Mouse (Mus musculus) forebrain, embryonic 14.5 days (tissue): Measurements from ENCODE around the gene Ppan. TPM values are rescaled to one million over a fixed set of nuclear protein-coding genes. Genes with fewer than 3 reads are reported as not detected.

ENCODE experiments used
- ATAC-seq: fragments of 200-750 bp; cut with Nextera tagmentation; 2 replicates; pipeline ENCODE4 v1.8.0; 2017; ENCODE audit warnings: mild to moderate bottlenecking, moderate library complexity
- DNase-seq: peaks from one replicate; pipeline ENCODE4 v3.0.0-alpha.2; 2015; ENCODE audit warnings: low spot score
- H3K27ac ChIP-seq: fragments of 300-500 bp; sonication (generic); 2 replicates; pipeline ENCODE4 v1.5.1; 2014; ENCODE audit warnings: low read depth, mild to moderate bottlenecking, control low read depth, low read length, moderate library complexity
- H3K27me3 ChIP-seq: fragments of 300-500 bp; sonication (generic); replicated peaks from 2 replicates; pipeline ENCODE4 v1.6.1; 2014; ENCODE audit warnings: low read length, control low read depth, mixed read lengths; ENCODE audit not compliant: control insufficient read depth, insufficient read depth
- H3K36me3 ChIP-seq: fragments of 300-500 bp; sonication (generic); 2 replicates; pipeline ENCODE4 v1.6.1; 2014; ENCODE audit warnings: low read length, control low read depth; ENCODE audit not compliant: control insufficient read depth, insufficient read depth
- H3K4me1 ChIP-seq: fragments of 300-500 bp; sonication (generic); 2 replicates; pipeline ENCODE4 v1.6.1; 2014; ENCODE audit warnings: antibody characterized with exemption, low read length, control low read depth; ENCODE audit not compliant: control insufficient read depth, insufficient read depth
- H3K4me2 ChIP-seq: fragments of 300-500 bp; sonication (generic); 2 replicates; pipeline ENCODE4 v1.6.1; 2014; ENCODE audit warnings: mild to moderate bottlenecking, control low read depth, low read length
- H3K4me3 ChIP-seq: fragments of 300-500 bp; sonication (generic); 2 replicates; pipeline ENCODE4 v1.5.1; 2014; ENCODE audit warnings: low read depth, low read length, control low read depth
- H3K9ac ChIP-seq: fragments of 300-500 bp; sonication (generic); 2 replicates; pipeline ENCODE4 v1.6.1; 2014; ENCODE audit warnings: mild to moderate bottlenecking, low read length, control low read depth, moderate library complexity
- H3K9me3 ChIP-seq: fragments of 300-500 bp; sonication (generic); replicated peaks from 2 replicates; pipeline ENCODE4 v1.6.1; 2016; ENCODE audit warnings: low read length, control low read depth, mixed read lengths; ENCODE audit not compliant: control insufficient read depth
- WGBS: fragments of 180-500 bp; shearing (Covaris S2); extraction: QIAGEN DNeasy Blood & Tissue Kit; methylation state at CpG from one replicate; pipeline ENCODE4 v1.1.7; 2014; 5-methylcytosine and 5-hydroxymethylcytosine counted together
- microRNA-seq: library from miRNA; unstranded; fragments of <30 nt; microRNA quantifications from one replicate; pipeline ENCODE4, GENCODE M21; 2016
- polyA plus RNA-seq: library from polyadenylated mRNA; unstranded; fragments of >200 nt; fragmentation: Nextera tagmentation; extraction: Ambion mirVana; gene quantifications from 2 replicates; pipeline ENCODE4 v1.2.1, GENCODE M21; 2014

The Ppan gene
- polyA plus RNA-seq, 1 experiment from 2014 or later, result 44.1 TPM

- Histone ChIP-seq H3K36me3 (peaks cover 37% of the 10 kb centered on the region), H3K4me2 (peak within 1 kb of the TSS; percentile 98), H3K9me3 (no peaks in the 10 kb centered on the region), H3K27me3 (no peaks in the 10 kb centered on the region), H3K4me1 (peaks cover 9% of the 10 kb centered on the region), H3K27ac (no peak within 1 kb of the TSS), H3K9ac (peak within 1 kb of the TSS; percentile 90), H3K4me3 (peak within 1 kb of the TSS; percentile 94)
- peak; percentile 92 for DNase-seq
- WGBS, result 6% methylated on average over 31 of the region's 34 CpGs
- peak; percentile 92 for ATAC-seq
These were observed 10.6 kb downstream of the Ppan start, which contains the start of gene Eif3g for GRCm38 (mm10) chr9:20898511-20899073. Eif3g (minus strand) TSS chr9:20898623.

GRCm38 (mm10) chr9:20901466-20902173 lies 13.6 kb downstream of the Ppan start:
- Histone ChIP-seq H3K9me3 (no peaks in the 10 kb centered on the region), H3K9ac (0 out of 2 replicates have a peak overlapping the region, but pooled peaks have one; percentile 17), H3K36me3 (peaks cover 28% of the 10 kb centered on the region), H3K4me1 (peaks cover 9% of the 10 kb centered on the region), H3K4me2 (no peak overlapping the region), H3K27ac (no peak overlapping the region), H3K4me3 (no peak overlapping the region), H3K27me3 (no peaks in the 10 kb centered on the region)
- DNase-seq (peak; percentile 65), ATAC-seq (no peak)
- 17% methylated on average over 13 of the region's 13 CpGs for WGBS

GRCm38 (mm10) chr9:20902174-20902491 lies 14.2 kb downstream of the Ppan start:
- peaks cover 29% of the 10 kb centered on the region for H3K36me3 ChIP-seq
- 0 out of 2 replicates have a peak overlapping the region, but pooled peaks have one; percentile 17 for H3K9ac ChIP-seq

GRCm38 (mm10) chr9:20909948-20910347 lies 22.0 kb downstream of the Ppan start:
- ATAC-seq, result no peak
- WGBS, result 65% methylated on average over 9 of the region's 9 CpGs
- no peak for DNase-seq
- Histone ChIP-seq H3K9me3 (no peaks in the 10 kb centered on the region), H3K27ac (no peak overlapping the region), H3K4me2 (no peak overlapping the region), H3K4me1 (no peaks in the 10 kb centered on the region), H3K4me3 (no peak overlapping the region), H3K27me3 (no peaks in the 10 kb centered on the region), H3K36me3 (peaks cover 100% of the 10 kb centered on the region), H3K9ac (no peak overlapping the region)

More at GRCm38 (mm10) chr9:20902174-20902491, 14.2 kb downstream of the Ppan start:
- peaks cover 9% of the 10 kb centered on the region for H3K4me1 ChIP-seq
- 49% methylated on average over 6 of the region's 6 CpGs for WGBS
- DNase-seq (no peak), ATAC-seq (no peak)
- no peaks in the 10 kb centered on the region for H3K27me3 ChIP-seq
- no peak overlapping the region for H3K4me2 ChIP-seq
- no peak overlapping the region for H3K4me3 ChIP-seq
- no peaks in the 10 kb centered on the region for H3K9me3 ChIP-seq
- H3K27ac ChIP-seq, result no peak overlapping the region

- Histone ChIP-seq H3K27ac (no peak overlapping the region), H3K27me3 (no peaks in the 10 kb centered on the region), H3K9ac (no peak overlapping the region), H3K4me1 (no peaks in the 10 kb centered on the region), H3K4me2 (no peak overlapping the region), H3K4me3 (no peak overlapping the region), H3K9me3 (no peaks in the 10 kb centered on the region), H3K36me3 (peaks cover 100% of the 10 kb centered on the region)
- DNase-seq (no peak), ATAC-seq (no peak)
- 87% methylated on average over 4 of the region's 4 CpGs for WGBS
These were observed 28.2 kb downstream of the Ppan start for GRCm38 (mm10) chr9:20916160-20916559.

- H3K36me3 ChIP-seq, result peaks cover 99% of the 10 kb centered on the region
- no peak overlapping the region for H3K9ac ChIP-seq
These were observed 35.3 kb downstream of the Ppan start for GRCm38 (mm10) chr9:20923258-20923657.

More at GRCm38 (mm10) chr9:20923258-20923657, 35.3 kb downstream of the Ppan start:
- Histone ChIP-seq H3K27me3 (no peaks in the 10 kb centered on the region), H3K27ac (no peak overlapping the region), H3K4me1 (no peaks in the 10 kb centered on the region), H3K4me3 (no peak overlapping the region), H3K4me2 (no peak overlapping the region), H3K9me3 (no peaks in the 10 kb centered on the region)
- ATAC-seq (no peak), DNase-seq (no peak)
- WGBS, result 93% methylated on average over 3 of the region's 3 CpGs

Small RNA genes lying within 50 kb of the gene (microRNA-seq; reads per million reads assigned to microRNA genes)
- 0.40 reads per million for gene Mir7081

Other genes with a start within 250 kb of the Ppan start
- 468 and 550 TPM in 2 replicates for gene Ubl5, start 245.3 kb upstream of the Ppan start, polyA plus RNA-seq
- 10.3 and 12.5 TPM in 2 replicates for gene Fbxl12, start 243.4 kb upstream of the Ppan start, polyA plus RNA-seq
- 69.2 and 73.3 TPM in 2 replicates for gene Pin1, start 236.1 kb upstream of the Ppan start, polyA plus RNA-seq
- gene Olfm2, start 141.8 kb upstream of the Ppan start, polyA plus RNA-seq, result 88.7 and 113 TPM in 2 replicates
- gene Col5a3, start 73.1 kb upstream of the Ppan start, polyA plus RNA-seq, result 0.18 and 0.45 TPM in 2 replicates
- gene Rdh8, start 69.7 kb upstream of the Ppan start, polyA plus RNA-seq, result not detected in 2 replicates
- gene A230050P20Rik, start 19.5 kb upstream of the Ppan start, polyA plus RNA-seq, result 0.62 and 1.2 TPM in 2 replicates
- gene Angptl6, start 8.4 kb upstream of the Ppan start, polyA plus RNA-seq, result 15.5 TPM in 2 replicates
- 264 and 269 TPM in 2 replicates for gene Eif3g, start 10.4 kb downstream of the Ppan start, polyA plus RNA-seq
- gene Dnmt1, start 71.7 kb downstream of the Ppan start, polyA plus RNA-seq, result 51.1 and 52.1 TPM in 2 replicates
- gene S1pr2, start 88.6 kb downstream of the Ppan start, polyA plus RNA-seq, result 5.9 and 7.8 TPM in 2 replicates
- gene Mrpl4, start 114.6 kb downstream of the Ppan start, polyA plus RNA-seq, result 118 and 129 TPM in 2 replicates
- 2.6 and 3.5 TPM in 2 replicates for gene Icam1, start 127.8 kb downstream of the Ppan start, polyA plus RNA-seq
- not detected in 2 replicates for gene Icam4, start 141.2 kb downstream of the Ppan start, polyA plus RNA-seq
- 0.63 and 1.0 TPM in 2 replicates for gene Icam5, start 143.9 kb downstream of the Ppan start, polyA plus RNA-seq
- gene Zglp1, start 178.9 kb downstream of the Ppan start, polyA plus RNA-seq, result 1.3 and 1.8 TPM in 2 replicates
- gene Gm49373, start 184.9 kb downstream of the Ppan start, polyA plus RNA-seq, result 0.41 and 1.8 TPM in 2 replicates
- 60.2 and 69.8 TPM in 2 replicates for gene Fdx1l, start 185.4 kb downstream of the Ppan start, polyA plus RNA-seq
- 1.2 and 1.5 TPM in 2 replicates for gene Gm38431, start 203.8 kb downstream of the Ppan start, polyA plus RNA-seq
- gene Raver1, start 203.8 kb downstream of the Ppan start, polyA plus RNA-seq, result 43.6 and 47.1 TPM in 2 replicates
- gene Tyk2, start 243.1 kb downstream of the Ppan start, polyA plus RNA-seq, result 5.0 and 6.2 TPM in 2 replicates